ENCODE assay signal across 9 mouse cellular contexts in the genomic region with DNA sequence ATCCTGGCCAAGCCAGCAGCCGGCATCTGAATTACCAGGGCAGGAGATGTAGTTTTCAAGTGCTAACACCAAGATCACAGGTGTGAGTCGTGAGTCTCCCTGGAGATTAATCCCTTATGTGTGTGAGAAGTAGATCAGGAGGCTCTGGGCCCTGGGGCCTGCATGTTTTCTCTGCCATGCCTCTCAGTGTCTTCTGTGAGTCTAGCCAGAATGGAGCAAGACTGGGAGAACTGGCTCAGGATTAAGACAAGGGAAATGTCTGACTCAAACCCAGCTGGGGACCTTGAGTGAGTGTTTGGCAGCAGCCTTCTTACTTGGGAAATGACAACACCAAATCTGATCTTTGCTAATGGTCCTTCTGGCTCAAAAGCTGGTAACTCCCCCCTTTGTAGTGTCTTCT.
"Had no signal": no experiment of that assay in that cellular context is flagged by ENCODE, and none has a peak within 500 bp of the region (broad histone marks: within the 10 kb centered on the region; RNA-seq: fewer than 3 reads in every experiment).

No protein-coding gene starts in this region.

- DNase-seq: kidney, postnatal 14 days; kidney, postnatal 4 days; layer of hippocampus, adult 9-11 months; liver; lung, adult 18-20 months; retina, postnatal 1 day; right cerebral cortex, postnatal 25 days; spleen, adult 18-20 months; thymus, postnatal 25 days had no signal
